Mouse (Mus musculus) heart, adult 11 months (tissue): ENCODE measurements around the gene B3galt4.

Source experiments
- DNase-seq: peaks from one replicate; pipeline ENCODE4 v3.0.0; 2022

Gene B3galt4

DNA sequence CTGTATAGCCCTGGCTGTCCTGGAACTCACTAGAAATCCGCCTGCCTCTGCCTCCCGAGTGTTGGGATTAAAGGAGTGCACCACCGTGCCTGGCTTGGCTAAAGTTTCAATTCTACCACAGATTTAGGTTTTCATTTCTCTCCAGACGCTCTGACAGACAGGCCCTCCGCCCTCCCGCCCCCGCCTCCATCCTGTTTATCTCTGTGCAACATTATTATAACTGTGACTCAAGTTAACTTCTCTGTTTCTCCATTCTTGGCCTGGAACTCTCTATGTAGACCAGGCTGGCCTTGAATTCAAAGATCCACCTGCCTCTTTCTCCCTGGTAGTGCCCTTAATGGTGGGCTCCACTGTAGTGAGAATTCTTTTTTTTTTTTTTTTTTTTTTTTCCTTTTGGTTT is 48.8 kb downstream of the B3galt4 start:
- no peak for DNase-seq

DNA sequence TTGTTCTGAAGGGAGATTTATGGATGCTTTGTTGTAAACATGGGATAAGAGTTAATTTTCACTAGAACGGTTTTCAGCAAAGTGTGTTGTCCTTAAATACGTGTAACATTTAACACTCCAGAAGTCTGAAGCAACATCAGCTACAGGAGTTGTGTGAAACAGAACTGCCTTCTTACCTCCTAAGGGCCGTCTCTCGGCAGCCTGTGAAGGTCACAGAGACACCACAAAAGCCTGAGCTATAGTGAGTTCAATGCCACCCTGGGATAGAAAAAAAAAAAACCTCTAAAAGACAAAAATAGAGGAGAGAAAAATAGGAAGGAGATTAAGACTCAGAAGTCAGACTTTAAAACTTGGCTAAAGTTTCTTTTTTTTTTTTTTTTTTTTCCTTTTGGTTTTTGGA is 49.2 kb downstream of the B3galt4 start:
- DNase-seq, result no peak

DNA sequence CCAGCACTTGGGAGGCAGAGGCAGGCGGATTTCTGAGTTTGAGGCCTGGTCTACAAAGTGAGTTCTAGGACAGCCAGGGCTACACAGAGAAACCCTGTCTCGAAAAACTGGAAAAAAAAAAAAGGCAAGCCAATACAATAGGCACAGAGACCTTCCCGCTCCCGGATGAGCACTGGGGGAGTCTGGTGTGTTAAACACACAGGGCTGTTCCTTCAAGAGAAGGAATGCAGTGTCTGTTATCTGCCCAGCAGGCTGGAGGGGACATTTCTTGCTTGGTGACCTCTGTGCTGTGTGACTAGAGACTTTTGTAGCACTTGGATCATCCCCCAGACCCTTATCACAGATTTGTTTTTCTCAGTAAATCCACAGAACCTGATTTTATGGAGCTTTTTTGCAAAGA is 49.6 kb downstream of the B3galt4 start:
- DNase-seq, result no peak

- no peak for DNase-seq
Observed at GRCm38 (mm10) chr17:33900989-33901314, 50.3 kb downstream of the B3galt4 start.

GRCm38 (mm10) chr17:33900281-33900988 is 50.9 kb downstream of the B3galt4 start:
- no peak for DNase-seq
